Mouse (Mus musculus) hindbrain, postnatal 0 days (tissue): ENCODE results near the gene Otx1. TPM values are rescaled to one million over a fixed set of nuclear protein-coding genes. Genes with fewer than 3 reads are reported as not detected.

ENCODE experiments used
- ATAC-seq: fragments of 200-750 bp; cut with Nextera tagmentation; 2 replicates; pipeline ENCODE4 v1.8.0; 2017; ENCODE audit warnings: mild to moderate bottlenecking, moderate TSS enrichment, moderate library complexity
- DNase-seq: peaks from one replicate; pipeline ENCODE4 v3.0.0-alpha.2; 2015; ENCODE audit warnings: low spot score
- H3K27ac ChIP-seq: fragments of 300-500 bp; sonication (generic); 2 replicates; pipeline ENCODE4 v1.5.1; 2014; ENCODE audit warnings: mild to moderate bottlenecking
- H3K27me3 ChIP-seq: fragments of 300-500 bp; sonication (generic); 2 replicates; pipeline ENCODE4 v1.6.1; 2014; ENCODE audit warnings: low read length, mixed read lengths; ENCODE audit not compliant: insufficient read depth
- H3K36me3 ChIP-seq: fragments of 300-500 bp; sonication (generic); 2 replicates; pipeline ENCODE4 v1.6.1; 2014; ENCODE audit warnings: low read length, mixed read lengths; ENCODE audit not compliant: insufficient read depth
- H3K4me1 ChIP-seq: fragments of 300-500 bp; sonication (generic); 2 replicates; pipeline ENCODE4 v1.6.1; 2014; ENCODE audit warnings: antibody characterized with exemption, low read length, mixed read lengths; ENCODE audit not compliant: insufficient read depth
- H3K4me2 ChIP-seq: fragments of 300-500 bp; sonication (generic); 2 replicates; pipeline ENCODE4 v1.6.1; 2014; ENCODE audit warnings: low read depth, mild to moderate bottlenecking, low read length, moderate library complexity, mixed read lengths
- H3K4me3 ChIP-seq: fragments of 300-500 bp; sonication (generic); 2 replicates; pipeline ENCODE4 v1.5.1; 2014; ENCODE audit warnings: low read length
- H3K9ac ChIP-seq: fragments of 300-500 bp; sonication (generic); replicated peaks from 2 replicates; pipeline ENCODE4 v1.6.1; 2014; ENCODE audit warnings: mild to moderate bottlenecking, low read length, moderate library complexity, mixed read lengths
- H3K9me3 ChIP-seq: fragments of 300-500 bp; sonication (generic); 2 replicates; pipeline ENCODE4 v1.6.1; 2016; ENCODE audit warnings: low read length, mixed read lengths
- CTCF ChIP-seq: IDR thresholded peaks from 2 replicates; pipeline ENCODE4 v1.5.1; 2016; ENCODE audit warnings: antibody characterized with exemption, control low read depth, low read depth
- WGBS: fragments of 180-500 bp; shearing (Covaris S2); extraction: QIAGEN DNeasy Blood & Tissue Kit; methylation state at CpG from one replicate; pipeline ENCODE4 v1.1.7; 2014; 5-methylcytosine and 5-hydroxymethylcytosine counted together
- polyA plus RNA-seq: library from polyadenylated mRNA; unstranded; fragments of >200 nt; fragmentation: Nextera tagmentation; extraction: Ambion mirVana; gene quantifications from 2 replicates; pipeline ENCODE4 v1.2.1, GENCODE M21; 2015
- total RNA-seq: library from RNA; depleted of rRNA; stranded (reverse); fragments of >200 nt; gene quantifications from 2 replicates; pipeline ENCODE4 v1.2.3, GENCODE M21; 2014

Gene Otx1
- total and polyA plus RNA-seq, 2 experiments from 2014 or later: 0.86 to 1.2 TPM

GRCm38 (mm10) chr11:22004331-22004841, 1.7 kb upstream of the Otx1 start:
- Histone ChIP-seq H3K36me3 (no peaks in the 10 kb centered on the region), H3K4me2 (no peak overlapping the region), H3K27ac (no peak overlapping the region), H3K9ac (no peak overlapping the region), H3K9me3 (no peaks in the 10 kb centered on the region), H3K27me3 (peaks cover 66% of the 10 kb centered on the region), H3K4me1 (peaks cover 6% of the 10 kb centered on the region; the same call in 1 of the 2 replicates), H3K4me3 (no peak overlapping the region)
- 15% methylated on average over 18 of the region's 18 CpGs for WGBS
- DNase-seq (no peak), ATAC-seq (peak; percentile 24; the same call in 1 of the 2 replicates)
- no peak for TF ChIP-seq CTCF

- 3% methylated on average over 31 of the region's 31 CpGs for WGBS
- Histone ChIP-seq H3K36me3 (no peaks in the 10 kb centered on the region), H3K9me3 (no peaks in the 10 kb centered on the region), H3K27me3 (peaks cover 71% of the 10 kb centered on the region), H3K4me2 (peak overlapping the region; percentile 59), H3K4me3 (peak overlapping the region; percentile 40), H3K9ac (no peak overlapping the region), H3K27ac (no peak overlapping the region), H3K4me1 (peaks cover 6% of the 10 kb centered on the region; the same call in 1 of the 2 replicates)
- no peak for TF ChIP-seq CTCF
- DNase-seq: no peak
- ATAC-seq: no peak
Observed at GRCm38 (mm10) chr11:22003341-22003981, 764 bp upstream of the Otx1 start.

- Histone ChIP-seq H3K27me3 (peaks cover 72% of the 10 kb centered on the region), H3K9ac (no peak overlapping the region), H3K9me3 (no peaks in the 10 kb centered on the region), H3K4me1 (peaks cover 6% of the 10 kb centered on the region; the same call in 1 of the 2 replicates), H3K4me3 (peak overlapping the region; percentile 40), H3K36me3 (no peaks in the 10 kb centered on the region), H3K4me2 (peak overlapping the region; percentile 59), H3K27ac (no peak overlapping the region)
- 2% methylated on average over 34 of the region's 34 CpGs for WGBS
- TF ChIP-seq CTCF: no peak
- no peak for DNase-seq
- no peak for ATAC-seq
Observed at GRCm38 (mm10) chr11:22002062-22002782, 475 bp downstream of the Otx1 start.

- Histone ChIP-seq H3K9ac (no peak overlapping the region), H3K4me1 (peaks cover 9% of the 10 kb centered on the region; the same call in 1 of the 2 replicates), H3K36me3 (no peaks in the 10 kb centered on the region), H3K27ac (no peak overlapping the region), H3K27me3 (peaks cover 72% of the 10 kb centered on the region), H3K4me2 (peak overlapping the region; percentile 59), H3K4me3 (peak overlapping the region; percentile 40), H3K9me3 (no peaks in the 10 kb centered on the region)
- no peak for TF ChIP-seq CTCF
- DNase-seq (peak; percentile 40), ATAC-seq (peak; percentile 77)
- WGBS: 2% methylated on average over 52 of the region's 59 CpGs
Observed at GRCm38 (mm10) chr11:22001321-22002061, 1.2 kb downstream of the Otx1 start.

GRCm38 (mm10) chr11:22000316-22001076, 2.2 kb downstream of the Otx1 start:
- Histone ChIP-seq H3K27ac (no peak overlapping the region), H3K4me2 (peak overlapping the region; percentile 59), H3K9ac (no peak overlapping the region), H3K27me3 (peaks cover 74% of the 10 kb centered on the region), H3K4me3 (peak overlapping the region; percentile 40), H3K9me3 (no peaks in the 10 kb centered on the region), H3K4me1 (peaks cover 10% of the 10 kb centered on the region; the same call in 1 of the 2 replicates), H3K36me3 (no peaks in the 10 kb centered on the region)
- TF ChIP-seq CTCF: no peak
- WGBS: 9% methylated on average over 47 of the region's 48 CpGs
- DNase-seq (no peak), ATAC-seq (no peak)
